8 mouse cellular contexts compared by ENCODE assay signal in the genomic region with DNA sequence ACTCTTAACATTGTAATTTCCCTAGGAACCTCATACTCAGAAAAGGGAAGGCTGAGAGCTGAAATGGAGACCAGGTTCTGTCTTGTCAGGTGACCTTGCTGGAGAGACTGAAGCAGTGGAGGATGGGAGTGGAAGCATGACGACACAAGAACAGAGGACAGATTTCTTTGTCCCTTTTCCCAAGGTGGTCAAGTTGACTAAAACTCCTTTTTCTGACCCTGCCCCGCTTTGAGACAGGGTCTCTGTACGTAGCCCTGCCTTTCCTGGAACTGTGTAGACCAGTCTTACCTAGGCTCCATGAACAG.
DNase-seq lines count a peak whose midpoint lies in the region; ATAC-seq lines count a peak whose summit lies in the region.

No protein-coding gene starts in this region.

- no peaks in the 10 kb centered on the region for H3K4me1 ChIP-seq in kidney, embryonic 15.5 days
- H3K4me1 ChIP-seq in forebrain, embryonic 15.5 days: peaks cover 15% of the 10 kb centered on the region
- H3K4me1 ChIP-seq in midbrain, embryonic 14.5 days (ENCODE audit: control insufficient read depth, insufficient read depth, low read length): peaks cover 6% of the 10 kb centered on the region; the same call in 1 of the 2 replicates

- ATAC-seq in kidney, embryonic 15.5 days (replicated peaks; ENCODE audit: low FRiP score): no peak
- ATAC-seq in forebrain, embryonic 15.5 days (replicated peaks): no peak
- ATAC-seq in midbrain, embryonic 14.5 days (ENCODE audit: low FRiP score, low TSS enrichment): 0 out of 2 replicates have a peak, but pooled peaks have one; percentile 9

- no peak for DNase-seq in kidney, adult 18-20 months
- DNase-seq in cerebellum, adult 9-11 months: peak; percentile 25
- peak; percentile 47 for DNase-seq in midbrain, embryonic 14.5 days
- no peak for DNase-seq in adrenal gland, postnatal 14 days
- no peak for DNase-seq in testis, postnatal 14 days (ENCODE audit: low spot score)
- DNase-seq in thymus, postnatal 14 days: no peak

- no peak overlapping the region for H3K4me2 ChIP-seq in kidney, embryonic 15.5 days
- peak overlapping the region; percentile 43 for H3K4me2 ChIP-seq in forebrain, embryonic 15.5 days (replicated peaks)
- H3K4me2 ChIP-seq in midbrain, embryonic 14.5 days (ENCODE audit: low read length): peak overlapping the region; percentile 52

- H3K36me3 ChIP-seq in kidney, embryonic 15.5 days: no peaks in the 10 kb centered on the region
- H3K36me3 ChIP-seq in forebrain, embryonic 15.5 days: no peaks in the 10 kb centered on the region
- no peaks in the 10 kb centered on the region for H3K36me3 ChIP-seq in midbrain, embryonic 14.5 days (ENCODE audit: control insufficient read depth, insufficient read depth, low read length)

- no peaks in the 10 kb centered on the region; the same call in 1 of the 2 replicates for H3K27me3 ChIP-seq in kidney, embryonic 15.5 days
- H3K27me3 ChIP-seq in forebrain, embryonic 15.5 days: no peaks in the 10 kb centered on the region
- no peaks in the 10 kb centered on the region for H3K27me3 ChIP-seq in midbrain, embryonic 14.5 days (ENCODE audit: control insufficient read depth, insufficient read depth, low read length)

- H3K9me3 ChIP-seq in kidney, embryonic 15.5 days (replicated peaks): no peaks in the 10 kb centered on the region
- no peaks in the 10 kb centered on the region for H3K9me3 ChIP-seq in forebrain, embryonic 15.5 days
- no peaks in the 10 kb centered on the region for H3K9me3 ChIP-seq in midbrain, embryonic 14.5 days (ENCODE audit: control insufficient read depth, low read length)

- 72% methylated on average over 3 of the region's 3 CpGs for whole genome bisulfite sequencing in kidney, embryonic 15.5 days
- 49% methylated on average over 3 of the region's 3 CpGs for whole genome bisulfite sequencing in forebrain, embryonic 15.5 days
- 60% methylated on average over 3 of the region's 3 CpGs for WGBS in midbrain, embryonic 14.5 days

- no peak overlapping the region for H3K4me3 ChIP-seq in kidney, embryonic 15.5 days (replicated peaks)
- 0 out of 2 replicates have a peak overlapping the region, but pooled peaks have one; percentile 27 for H3K4me3 ChIP-seq in forebrain, embryonic 15.5 days
- no peak overlapping the region for H3K4me3 ChIP-seq in midbrain, embryonic 14.5 days (replicated peaks; ENCODE audit: low read depth, low read length)

- H3K27ac ChIP-seq in kidney, embryonic 15.5 days: peak overlapping the region; percentile 90
- H3K27ac ChIP-seq in forebrain, embryonic 15.5 days (replicated peaks): peak overlapping the region; percentile 97
- peak overlapping the region; percentile 95 for H3K27ac ChIP-seq in midbrain, embryonic 14.5 days (replicated peaks; ENCODE audit: low read depth, low read length)

- no peak overlapping the region for H3K9ac ChIP-seq in kidney, embryonic 15.5 days
- H3K9ac ChIP-seq in forebrain, embryonic 15.5 days (replicated peaks): peak overlapping the region; percentile 33; the same call in 1 of the 2 replicates
- peak overlapping the region; percentile 43; the same call in 1 of the 2 replicates for H3K9ac ChIP-seq in midbrain, embryonic 14.5 days (replicated peaks; ENCODE audit: low read length)

Comparison
In these comparisons a context has a peak if more than half of its experiments do, and no peak if none do; other contexts are left out.
1. DNase-seq: peak in cerebellum, adult 9-11 months (single experiment) and midbrain, embryonic 14.5 days (single experiment); none in kidney, adult 18-20 months (single experiment), adrenal gland, postnatal 14 days (single experiment), testis, postnatal 14 days (single experiment) and thymus, postnatal 14 days (single experiment).
2. Peak in every context shown above with its lines, with median percentiles within 50 percentile points of each other: H3K27ac ChIP-seq.